Mouse (Mus musculus) C2C12 (cell line): ENCODE results near the gene Ghr. TPM values are rescaled to one million over a fixed set of nuclear protein-coding genes. Genes with fewer than 3 reads are reported as not detected.

ENCODE experiments used
- H3K27me3 ChIP-seq: one replicate; pipeline ENCODE4 v1.6.1; 2011; ENCODE audit not compliant: control insufficient read depth, insufficient read depth, insufficient read length
- H3K36me3 ChIP-seq: one replicate; pipeline ENCODE4 v1.6.1; 2011; ENCODE audit not compliant: control insufficient read depth, insufficient read depth
- H3K4me3 ChIP-seq: one replicate; pipeline ENCODE4 v1.5.1; 2011; ENCODE audit warnings: mild to moderate bottlenecking, control low read depth; ENCODE audit not compliant: poor library complexity, insufficient read depth, severe bottlenecking
- H3K79me2 ChIP-seq: one replicate; pipeline ENCODE4 v1.6.1; 2011; ENCODE audit not compliant: control insufficient read depth, insufficient read depth
- H3K79me3 ChIP-seq: one replicate; pipeline ENCODE4 v1.6.1; 2011; ENCODE audit warnings: low read depth, control low read depth
- H3ac ChIP-seq: one replicate; pipeline ENCODE3; 2011; ENCODE audit warnings: low read depth; ENCODE audit not compliant: control insufficient read depth, insufficient read length
- CEBPB ChIP-seq: IDR thresholded peaks from one replicate; pipeline ENCODE4 v1.6.1; 2011; ENCODE audit warnings: low read depth, mild to moderate bottlenecking, control low read depth, moderate library complexity
- CTCF ChIP-seq: IDR thresholded peaks from one replicate; pipeline ENCODE4 v1.5.1; 2011; ENCODE audit not compliant: control insufficient read depth, insufficient read depth, insufficient read length
- FOSL1 ChIP-seq: IDR thresholded peaks from one replicate; pipeline ENCODE4 v1.8.0; 2011; ENCODE audit warnings: mild to moderate bottlenecking, low read length; ENCODE audit not compliant: poor library complexity, insufficient read depth, severe bottlenecking
- MAX ChIP-seq: IDR thresholded peaks from one replicate; pipeline ENCODE4 v1.6.1; 2011; ENCODE audit warnings: mild to moderate bottlenecking, control low read depth
- MYOD1 ChIP-seq: IDR thresholded peaks from one replicate; pipeline ENCODE4 v1.6.1; 2011; ENCODE audit warnings: low read depth; ENCODE audit not compliant: control insufficient read depth, insufficient read length
- MYOG ChIP-seq: IDR thresholded peaks from one replicate; pipeline ENCODE4 v1.6.1; 2011; ENCODE audit not compliant: control insufficient read depth, insufficient read length; ENCODE audit errors: extremely low read depth
- USF1 ChIP-seq: IDR thresholded peaks from one replicate; pipeline ENCODE4 v1.6.1; 2011; ENCODE audit warnings: low read depth, mild to moderate bottlenecking, control low read depth, moderate library complexity
- polyA plus RNA-seq: library from polyadenylated mRNA; unstranded; fragments of >200 nt; fragmentation: generic; extraction: Trizol; gene quantifications from one replicate; pipeline ENCODE4 v1.2.1, GENCODE M21; 2012; ENCODE audit warnings: missing spikeins

Ghr gene
- polyA plus RNA-seq, 1 experiment, result 10.6 TPM

GRCm38 (mm10) chr15:3331813-3332212 is 251.5 kb downstream of the Ghr start:
- no peaks in the 10 kb centered on the region for H3K79me2 ChIP-seq
- no peaks in the 10 kb centered on the region for H3K79me3 ChIP-seq
- TF ChIP-seq CEBPB, result no peak
- no peak for TF ChIP-seq USF1
- TF ChIP-seq CTCF, result no peak
- TF ChIP-seq MYOD1, result no peak
- no peak for TF ChIP-seq MAX
- no peak for TF ChIP-seq MYOG
- no peak for TF ChIP-seq FOSL1
- H3ac ChIP-seq, result no peak overlapping the region
- H3K27me3 ChIP-seq, result no peaks in the 10 kb centered on the region
- H3K4me3 ChIP-seq, result no peak overlapping the region
- H3K36me3 ChIP-seq, result no peaks in the 10 kb centered on the region

GRCm38 (mm10) chr15:3330291-3330690 is 253.0 kb downstream of the Ghr start:
- H3K79me3 ChIP-seq, result no peaks in the 10 kb centered on the region
- H3K27me3 ChIP-seq, result no peaks in the 10 kb centered on the region
- no peaks in the 10 kb centered on the region for H3K36me3 ChIP-seq

GRCm38 (mm10) chr15:3323041-3323440 is 260.3 kb downstream of the Ghr start:
- Histone ChIP-seq H3K79me3 (no peaks in the 10 kb centered on the region), H3K27me3 (no peaks in the 10 kb centered on the region), H3K4me3 (no peak overlapping the region), H3K79me2 (no peaks in the 10 kb centered on the region), H3K36me3 (peaks cover 4% of the 10 kb centered on the region), H3ac (no peak overlapping the region)
- TF ChIP-seq MYOG (no peak), USF1 (no peak), FOSL1 (no peak), CEBPB (no peak), MYOD1 (no peak), MAX (no peak), CTCF (no peak)

More at GRCm38 (mm10) chr15:3330291-3330690, 253.0 kb downstream of the Ghr start:
- Histone ChIP-seq H3K79me2 (no peaks in the 10 kb centered on the region), H3K4me3 (no peak overlapping the region), H3ac (no peak overlapping the region)
- no peak for TF ChIP-seq USF1
- no peak for TF ChIP-seq MYOD1
- no peak for TF ChIP-seq MYOG
- TF ChIP-seq CTCF, result no peak
- TF ChIP-seq MAX, result no peak
- no peak for TF ChIP-seq FOSL1
- no peak for TF ChIP-seq CEBPB

GRCm38 (mm10) chr15:3319929-3320328 is 263.4 kb downstream of the Ghr start:
- Histone ChIP-seq H3K79me3 (no peaks in the 10 kb centered on the region), H3K4me3 (no peak overlapping the region), H3ac (no peak overlapping the region), H3K36me3 (peaks cover 4% of the 10 kb centered on the region), H3K27me3 (no peaks in the 10 kb centered on the region), H3K79me2 (no peaks in the 10 kb centered on the region)
- TF ChIP-seq MYOG (no peak), CTCF (no peak), CEBPB (no peak), MAX (peak; percentile 24), FOSL1 (no peak), MYOD1 (peak; percentile 69)

GRCm38 (mm10) chr15:3316617-3317016 is 266.7 kb downstream of the Ghr start:
- no peak overlapping the region for H3ac ChIP-seq
- H3K4me3 ChIP-seq, result no peak overlapping the region
- H3K27me3 ChIP-seq, result no peaks in the 10 kb centered on the region
- no peaks in the 10 kb centered on the region for H3K79me2 ChIP-seq
- peaks cover 4% of the 10 kb centered on the region for H3K36me3 ChIP-seq
- TF ChIP-seq CTCF, result no peak
- TF ChIP-seq MYOG, result no peak
- TF ChIP-seq CEBPB, result no peak
- TF ChIP-seq USF1, result no peak
- TF ChIP-seq MYOD1, result no peak
- TF ChIP-seq FOSL1, result no peak
- TF ChIP-seq MAX, result no peak
- no peaks in the 10 kb centered on the region for H3K79me3 ChIP-seq

- TF ChIP-seq MYOD1 (no peak), USF1 (no peak), CTCF (no peak), MAX (no peak), FOSL1 (no peak), MYOG (no peak), CEBPB (no peak)
- Histone ChIP-seq H3K79me2 (no peaks in the 10 kb centered on the region), H3ac (no peak overlapping the region), H3K36me3 (no peaks in the 10 kb centered on the region), H3K4me3 (no peak overlapping the region), H3K27me3 (no peaks in the 10 kb centered on the region), H3K79me3 (no peaks in the 10 kb centered on the region)
These were observed 270.4 kb downstream of the Ghr start for GRCm38 (mm10) chr15:3312937-3313336.
